Mouse (Mus musculus): Measurements from ENCODE around the gene Ptpn3. TPM values are rescaled to one million over a fixed set of nuclear protein-coding genes. Genes with fewer than 3 reads are reported as not detected.

The Ptpn3 gene
- total and polyA plus RNA-seq, 3 experiments, result 0.08 to 0.14 (median 0.09) TPM

- DNase-seq (ENCODE audit: extremely low read depth), result peak; percentile 69
- H3K9ac ChIP-seq (ENCODE audit: insufficient read depth, low read depth), result no peak overlapping the region
- H3K36me3 ChIP-seq (replicated peaks in 1 of 2; ENCODE audit: control insufficient read depth in 1 of 2, insufficient read depth in 1 of 2, low read length in 1 of 2), result no peaks in the 10 kb centered on the region
- no peaks in the 10 kb centered on the region for H3K27me3 ChIP-seq (replicated peaks)
- no peak for TF ChIP-seq SIN3A (IDR thresholded peaks at IDR 0.05; ENCODE audit: low read length)
- no peak for TF ChIP-seq NRF1 (IDR thresholded peaks at IDR 0.05; ENCODE audit: low read depth, low read length)
- TF ChIP-seq RCOR1 (conservative IDR thresholded peaks at IDR 0.05; ENCODE audit: low read depth, low read length), result no peak
- TF ChIP-seq MXI1 (IDR thresholded peaks at IDR 0.05; ENCODE audit: low read depth, low read length), result no peak
- TF ChIP-seq ZKSCAN1 (IDR thresholded peaks at IDR 0.05; ENCODE audit: borderline replicate concordance, low read depth, low read length), result no peak
- TF ChIP-seq MAZ (IDR thresholded peaks at IDR 0.05; ENCODE audit: low read depth, low read length), result no peak
- TF ChIP-seq ETS1 (conservative IDR thresholded peaks at IDR 0.05; ENCODE audit: low read depth, low read length), result no peak
- TF ChIP-seq MYC (IDR thresholded peaks at IDR 0.05; ENCODE audit: low read depth, low read length), result no peak
- 0 out of 2 replicates have a peak, but pooled peaks have one; percentile 32 for TF ChIP-seq NELFE (IDR thresholded peaks at IDR 0.05; ENCODE audit: low read depth, low read length)
- TF ChIP-seq JUND (conservative IDR thresholded peaks at IDR 0.05; ENCODE audit: low read depth, low read length), result no peak
- no peak for TF ChIP-seq CHD2 (IDR thresholded peaks at IDR 0.05; ENCODE audit: low read length)
- no peak for TF ChIP-seq KAT2A (IDR thresholded peaks at IDR 0.05; ENCODE audit: insufficient replicate concordance, low read length)
- no peak for TF ChIP-seq POLR2AphosphoS2 (IDR thresholded peaks at IDR 0.05; ENCODE audit: low read depth, low read length)
- TF ChIP-seq IRF4 (IDR thresholded peaks at IDR 0.05; ENCODE audit: low read depth, low read length), result no peak
- peak; percentile 91 to 93 for TF ChIP-seq CTCF (conservative IDR thresholded peaks at IDR 0.05 in 1 of 2, IDR thresholded peaks at IDR 0.05 in 1 of 2; ENCODE audit: low read depth in 2 of 2, low read length in 2 of 2)
- TF ChIP-seq ZC3H11A (IDR thresholded peaks at IDR 0.05; ENCODE audit: low read depth, low read length), result no peak
- TF ChIP-seq TCF12 (IDR thresholded peaks at IDR 0.05; ENCODE audit: low read depth, low read length), result no peak
- no peak for TF ChIP-seq PAX5 (IDR thresholded peaks at IDR 0.05; ENCODE audit: low read length)
- TF ChIP-seq HCFC1 (IDR thresholded peaks at IDR 0.05; ENCODE audit: low read depth, low read length), result no peak
- no peak for TF ChIP-seq GABPA (IDR thresholded peaks at IDR 0.05; ENCODE audit: insufficient replicate concordance, low read depth, low read length)
- TF ChIP-seq CHD1 (IDR thresholded peaks at IDR 0.05; ENCODE audit: low read depth, low read length), result no peak
- TF ChIP-seq MAFK (IDR thresholded peaks at IDR 0.05; ENCODE audit: insufficient replicate concordance, low read length), result no peak
- peak; percentile 83 for TF ChIP-seq RAD21 (IDR thresholded peaks at IDR 0.05; ENCODE audit: low read depth, low read length)
- TF ChIP-seq E2F4 (IDR thresholded peaks at IDR 0.05; ENCODE audit: insufficient replicate concordance, low read depth, low read length), result no peak
- peak; percentile 65 for TF ChIP-seq SMC3 (IDR thresholded peaks at IDR 0.05; ENCODE audit: low read depth, low read length)
- no peak for TF ChIP-seq ZMIZ1 (IDR thresholded peaks at IDR 0.05; ENCODE audit: low read depth, low read length)
- TF ChIP-seq BHLHE40 (IDR thresholded peaks at IDR 0.05; ENCODE audit: low read depth, low read length), result no peak
- no peak for TF ChIP-seq ELF1 (IDR thresholded peaks at IDR 0.05; ENCODE audit: low read depth, low read length)
- H3K4me2 ChIP-seq (ENCODE audit: insufficient read depth, low read depth, poor library complexity, severe bottlenecking), result no peak overlapping the region
- H3K4me3 ChIP-seq (replicated peaks in 1 of 3; ENCODE audit: low read depth in 2 of 3, low read length in 2 of 3, poor library complexity in 1 of 3), result no peak overlapping the region
- H3K79me2 ChIP-seq (replicated peaks; ENCODE audit: control insufficient read depth, extremely low read depth, insufficient read depth, poor library complexity, severe bottlenecking), result no peaks in the 10 kb centered on the region
- H3K27ac ChIP-seq (ENCODE audit: insufficient read depth, low read depth), result no peak overlapping the region
- dilution Hi-C loops (cut with MboI; ENCODE audit: extremely low pct_ligation_motif_present, extremely low pct_unique_long_range_greater_than_20kb, low sequenced_read_pairs), result no loop called here
- H3K4me1 ChIP-seq (ENCODE audit: control insufficient read depth in 1 of 2, insufficient read depth in 2 of 2), result no peaks in the 10 kb centered on the region; a peak in 1 of 4 replicates
- in situ Hi-C loops (cut with MboI; ENCODE audit: low pct_ligation_motif_present, low pct_unique_long_range_greater_than_20kb, low sequenced_read_pairs), result no loop called here
- no peaks in the 10 kb centered on the region for H3K9me3 ChIP-seq (replicated peaks; ENCODE audit: low read length)
Measured at GRCm38 (mm10) chr4:57275116-57275743, 26.4 kb downstream of the Ptpn3 start.
